Mouse (Mus musculus) thymus, postnatal 4 days (tissue): Measurements from ENCODE around the gene Spdye4c.

Source experiments
- DNase-seq: peaks from one replicate; pipeline ENCODE4 v3.0.0; 2021

Spdye4c gene

GRCm38 (mm10) chr2:128609286-128609685 is 18.3 kb downstream of the Spdye4c start:
- DNase-seq, result no peak

GRCm38 (mm10) chr2:128611178-128611577 is 20.2 kb downstream of the Spdye4c start:
- DNase-seq, result no peak

DNA sequence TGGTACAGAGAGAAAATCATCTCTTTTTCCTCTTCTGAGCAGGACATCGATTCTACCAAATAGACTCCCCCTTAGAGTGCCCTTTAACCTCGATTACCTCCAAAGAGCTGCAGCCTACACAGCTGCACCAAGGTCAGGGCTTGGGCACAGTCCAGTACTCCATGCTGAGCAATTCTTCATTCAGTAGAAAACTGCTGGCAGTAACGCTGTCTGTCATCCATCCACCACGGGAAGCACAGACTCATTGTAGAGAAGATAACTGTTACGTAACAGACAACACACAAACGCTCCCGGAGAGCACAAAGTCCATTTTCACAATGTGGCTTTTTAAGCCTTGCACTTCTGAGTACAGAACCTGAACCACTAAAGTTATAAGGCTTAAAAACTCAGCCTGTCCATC is 21.3 kb downstream of the Spdye4c start:
- no peak for DNase-seq

- no peak for DNase-seq
These were observed 22.4 kb downstream of the Spdye4c start for GRCm38 (mm10) chr2:128613365-128613764.

DNA sequence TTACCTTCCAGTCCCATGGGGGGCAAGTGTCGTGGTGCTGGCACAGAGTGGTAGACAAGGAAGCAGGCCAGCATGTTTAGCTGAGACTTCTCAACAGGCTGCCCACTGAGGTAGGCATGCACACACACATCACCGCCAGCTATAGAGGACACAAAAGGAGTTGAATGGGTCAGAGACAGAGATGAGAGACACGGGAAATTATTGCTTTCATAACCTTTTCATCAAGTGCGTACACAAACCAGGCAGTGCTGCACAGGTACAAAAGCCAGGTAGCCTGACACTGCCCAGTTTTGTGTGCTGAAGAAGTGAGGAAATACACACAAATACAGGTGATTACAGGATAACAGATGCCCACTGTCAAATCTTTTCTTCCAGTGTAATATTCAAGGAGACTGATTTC is 24.4 kb downstream of the Spdye4c start:
- DNase-seq, result no peak

DNA sequence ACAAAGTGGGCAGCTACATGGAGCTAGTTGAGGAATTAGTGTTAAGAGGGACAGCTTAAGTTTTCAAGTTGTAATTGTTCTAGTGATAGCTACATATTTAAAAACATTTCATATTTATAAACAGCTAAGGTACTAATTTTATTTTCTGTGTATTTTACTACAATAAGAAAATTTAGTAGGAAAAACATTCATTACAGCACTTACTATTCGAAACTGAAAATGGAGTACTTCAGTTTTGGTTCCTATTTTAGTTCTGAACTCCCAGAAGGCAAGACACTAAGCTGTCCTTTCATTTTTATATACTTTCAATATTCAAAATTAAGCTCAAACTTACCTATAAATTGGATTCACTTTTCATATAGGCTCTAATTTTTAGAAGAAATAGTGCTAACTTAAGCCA is 29.6 kb downstream of the Spdye4c start:
- no peak for DNase-seq
